Comparison of ENCODE assay signal across 29 mouse cellular contexts in the genomic region with DNA sequence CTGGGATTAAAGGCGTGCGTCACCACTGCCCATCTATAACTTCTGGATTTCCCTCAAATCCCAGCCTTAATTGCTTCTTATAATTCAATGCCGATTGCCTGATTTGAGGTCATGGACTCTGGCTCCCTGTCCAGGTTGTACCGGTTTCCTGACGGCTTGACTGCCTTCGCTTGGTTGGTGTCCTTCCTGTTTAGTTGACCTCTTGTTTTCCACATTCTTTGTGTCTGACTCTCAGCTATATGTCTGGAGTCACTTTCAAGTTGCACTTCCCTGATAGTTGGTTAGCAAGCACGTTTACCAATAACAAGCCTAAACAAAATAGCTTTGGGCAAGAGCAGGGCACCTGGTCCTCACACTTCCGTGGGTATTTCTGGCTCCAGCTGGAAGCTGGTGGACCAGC.
A peak's percentile ranks its signal among the peaks of the same experiment; 100 is the strongest.
DNase-seq lines count a peak whose midpoint lies in the region; ATAC-seq lines count a peak whose summit lies in the region.
"Had no signal": no experiment of that assay in that cellular context is flagged by ENCODE, and none has a peak within 500 bp of the region (broad histone marks: within the 10 kb centered on the region; RNA-seq: fewer than 3 reads in every experiment).

No protein-coding gene starts in this region.

- WGBS in heart, embryonic 10.5 days: 80% methylated on average over 8 of the region's 8 CpGs
- 66% methylated on average over 8 of the region's 8 CpGs for WGBS in heart, embryonic 15.5 days

- H3K4me3 ChIP-seq in heart, embryonic 10.5 days: no peak overlapping the region
- no peak overlapping the region for H3K4me3 ChIP-seq in heart, embryonic 15.5 days
- H3K4me3 ChIP-seq: embryonic facial prominence, embryonic 10.5 days; embryonic facial prominence, embryonic 15.5 days; forebrain, embryonic 12.5 days; limb, embryonic 13.5 days; lung, embryonic 15.5 days had no signal

- H3K9me3 ChIP-seq in heart, embryonic 10.5 days: no peaks in the 10 kb centered on the region
- H3K9me3 ChIP-seq in heart, embryonic 15.5 days (replicated peaks): no peaks in the 10 kb centered on the region
- H3K9me3 ChIP-seq: embryonic facial prominence, embryonic 10.5 days; embryonic facial prominence, embryonic 15.5 days; forebrain, embryonic 12.5 days; limb, embryonic 13.5 days; lung, embryonic 15.5 days had no signal

- H3K27me3 ChIP-seq in heart, embryonic 10.5 days (ENCODE audit: insufficient read depth, poor library complexity, severe bottlenecking): no peaks in the 10 kb centered on the region
- H3K27me3 ChIP-seq in heart, embryonic 15.5 days: no peaks in the 10 kb centered on the region
- H3K27me3 ChIP-seq: CH12.LX; embryonic facial prominence, embryonic 15.5 days; forebrain, embryonic 12.5 days; limb, embryonic 13.5 days; lung, embryonic 15.5 days had no signal

- peaks cover 15% of the 10 kb centered on the region for H3K36me3 ChIP-seq in heart, embryonic 10.5 days
- H3K36me3 ChIP-seq in heart, embryonic 15.5 days: peaks cover 9% of the 10 kb centered on the region; the same call in 1 of the 2 replicates
- H3K36me3 ChIP-seq: forebrain, embryonic 12.5 days; limb, embryonic 13.5 days; lung, embryonic 15.5 days had no signal

- peaks cover 40% of the 10 kb centered on the region for H3K4me1 ChIP-seq in heart, embryonic 10.5 days
- peaks cover 36% of the 10 kb centered on the region for H3K4me1 ChIP-seq in heart, embryonic 15.5 days (replicated peaks)
- H3K4me1 ChIP-seq: forebrain, embryonic 12.5 days had no signal

- intact Hi-C loops in heart, postnatal 25 days (cut with DNase I): no loop called here

- ATAC-seq in heart, embryonic 15.5 days (replicated peaks; ENCODE audit: insufficient number of reproducible peaks, insufficient read depth, low FRiP score, low read depth): no peak
- ATAC-seq: activated CD4-positive, CD25-positive, alpha-beta regulatory T cell, adult 4 months; forebrain, postnatal 0 days; intestine, postnatal 0 days; midbrain, embryonic 16.5 days had no signal

- H3K4me2 ChIP-seq in heart, embryonic 15.5 days: no peak overlapping the region
- H3K4me2 ChIP-seq: embryonic facial prominence, embryonic 15.5 days; forebrain, embryonic 12.5 days; hindbrain, embryonic 14.5 days; limb, embryonic 13.5 days; liver, embryonic 11.5 days; lung, embryonic 15.5 days; midbrain, embryonic 11.5 days had no signal

- DNase-seq in heart, embryonic 10.5 days (ENCODE audit: low spot score): no peak
- no peak for DNase-seq in heart, postnatal 25 days (ENCODE audit: low spot score)
- no peak for DNase-seq in heart, postnatal 4 days
- peak; percentile 52 to 67 for DNase-seq in kidney, adult 8-10 months
- DNase-seq in kidney, postnatal 10 days: no peak
- peak; percentile 39 for DNase-seq in yolk sac, embryonic 10.5 days (ENCODE audit: low spot score)
- DNase-seq in right cerebral cortex, adult 18-20 months: no peak
- DNase-seq: adrenal gland, adult 2 months; adrenal gland, postnatal 36 days; cerebellum, adult 18-20 months; cerebellum, postnatal 14 days; forebrain, postnatal 0 days; right cerebral cortex, postnatal 4 days; thymus, adult 2 months; thymus, postnatal 36 days had no signal

- peak overlapping the region; percentile 85 for H3K27ac ChIP-seq in heart, embryonic 10.5 days
- peak overlapping the region; percentile 82 for H3K27ac ChIP-seq in heart, embryonic 15.5 days
- H3K27ac ChIP-seq: embryonic facial prominence, embryonic 10.5 days; embryonic facial prominence, embryonic 15.5 days; forebrain, embryonic 12.5 days; hindbrain, embryonic 14.5 days; limb, embryonic 13.5 days; lung, embryonic 15.5 days; stomach, postnatal 0 days had no signal

- no peak overlapping the region for H3K9ac ChIP-seq in heart, embryonic 15.5 days
- H3K9ac ChIP-seq: embryonic facial prominence, embryonic 15.5 days; forebrain, embryonic 12.5 days; forebrain, postnatal 0 days; hindbrain, embryonic 14.5 days; limb, embryonic 13.5 days; lung, embryonic 15.5 days had no signal

Comparison
In these comparisons a context has a peak if more than half of its experiments do, and no peak if none do; other contexts are left out.
1. DNase-seq: peak in kidney, adult 8-10 months (2 of 2) and yolk sac, embryonic 10.5 days (single experiment); none in heart, embryonic 10.5 days (single experiment), heart, postnatal 25 days (single experiment), heart, postnatal 4 days (single experiment), kidney, postnatal 10 days (single experiment) and right cerebral cortex, adult 18-20 months (single experiment).